Mouse (Mus musculus): ENCODE results near the gene Egflam. TPM values are rescaled to one million over a fixed set of nuclear protein-coding genes. Genes with fewer than 3 reads are reported as not detected.

The Egflam gene
- total RNA-seq (2015): not detected in 2 replicates
- not detected in 2 replicates for total RNA-seq (2017)

- no peak for ATAC-seq (ENCODE audit: poor library complexity, severe bottlenecking)
These were observed at the start of gene Egflam for GRCm38 (mm10) chr15:7397818-7398608. Egflam (minus strand) TSS chr15:7398395.

GRCm38 (mm10) chr15:7443396-7444315, 45.5 kb upstream of the Egflam start:
- no peak for ATAC-seq (ENCODE audit: poor library complexity, severe bottlenecking)

- ATAC-seq (ENCODE audit: poor library complexity, severe bottlenecking): no peak
These were observed 44.2 kb upstream of the Egflam start for GRCm38 (mm10) chr15:7442148-7443100.

GRCm38 (mm10) chr15:7424282-7424681, 26.1 kb upstream of the Egflam start:
- ATAC-seq (ENCODE audit: poor library complexity, severe bottlenecking): no peak

- ATAC-seq (ENCODE audit: poor library complexity, severe bottlenecking): no peak
These were observed 6.3 kb upstream of the Egflam start for GRCm38 (mm10) chr15:7404521-7404920.

- no peak for ATAC-seq (ENCODE audit: poor library complexity, severe bottlenecking)
These were observed 680 bp upstream of the Egflam start for GRCm38 (mm10) chr15:7398609-7399540.

- ATAC-seq (ENCODE audit: poor library complexity, severe bottlenecking): no peak
These were observed 763 bp downstream of the Egflam start for GRCm38 (mm10) chr15:7397446-7397817.

GRCm38 (mm10) chr15:7383349-7383748, 14.8 kb downstream of the Egflam start:
- no peak for ATAC-seq (ENCODE audit: poor library complexity, severe bottlenecking)

GRCm38 (mm10) chr15:7382457-7382856, 15.7 kb downstream of the Egflam start:
- no peak for ATAC-seq (ENCODE audit: poor library complexity, severe bottlenecking)

GRCm38 (mm10) chr15:7352635-7353051, 45.6 kb downstream of the Egflam start:
- ATAC-seq (ENCODE audit: poor library complexity, severe bottlenecking): no peak

- ATAC-seq (ENCODE audit: poor library complexity, severe bottlenecking): no peak
These were observed 57.4 kb downstream of the Egflam start for GRCm38 (mm10) chr15:7340703-7341309.

- no peak for ATAC-seq (ENCODE audit: poor library complexity, severe bottlenecking)
These were observed 63.5 kb downstream of the Egflam start for GRCm38 (mm10) chr15:7334517-7335298.

GRCm38 (mm10) chr15:7332875-7333274, 65.3 kb downstream of the Egflam start:
- ATAC-seq (ENCODE audit: poor library complexity, severe bottlenecking): no peak

GRCm38 (mm10) chr15:7322599-7323311, 75.4 kb downstream of the Egflam start:
- ATAC-seq (ENCODE audit: poor library complexity, severe bottlenecking): no peak

- no peak for ATAC-seq (ENCODE audit: poor library complexity, severe bottlenecking)
These were observed 77.3 kb downstream of the Egflam start for GRCm38 (mm10) chr15:7320901-7321300.

GRCm38 (mm10) chr15:7315539-7315938, 82.7 kb downstream of the Egflam start:
- ATAC-seq (ENCODE audit: poor library complexity, severe bottlenecking): no peak

GRCm38 (mm10) chr15:7308711-7309110, 89.5 kb downstream of the Egflam start:
- no peak for ATAC-seq (ENCODE audit: poor library complexity, severe bottlenecking)

- ATAC-seq (ENCODE audit: poor library complexity, severe bottlenecking): no peak
These were observed 98.3 kb downstream of the Egflam start for GRCm38 (mm10) chr15:7299892-7300291.

All from megakaryocyte, adult 5-6 weeks (primary cell).